9 mouse cellular contexts compared by ENCODE assay signal in the genomic region with DNA sequence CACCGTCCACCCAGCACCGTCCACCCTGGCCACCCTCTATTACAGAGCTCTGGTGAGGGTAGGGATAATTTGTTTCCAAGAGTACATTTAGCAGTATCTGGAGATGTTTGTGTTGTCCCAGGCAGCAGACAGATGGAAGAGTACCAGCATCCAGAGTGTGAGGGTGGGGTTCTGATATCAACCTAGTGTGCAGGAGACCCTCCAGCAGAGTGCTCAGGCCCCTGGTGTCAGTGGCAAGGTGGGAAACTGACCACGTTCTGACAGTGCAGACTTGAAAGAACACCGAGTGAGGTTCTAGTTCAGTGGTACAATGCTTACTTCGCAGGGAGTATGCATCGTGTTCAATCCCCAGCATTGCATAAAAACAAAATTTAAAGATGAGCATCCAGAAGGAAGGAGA. TPM values are rescaled to one million over a fixed set of nuclear protein-coding genes. Genes with fewer than 3 reads are reported as not detected.
DNase-seq lines count a peak whose midpoint lies in the region; ATAC-seq and TF ChIP-seq lines count a peak whose summit lies in the region.
"Had no signal": no experiment of that assay in that cellular context is flagged by ENCODE, and none has a peak within 500 bp of the region (broad histone marks: within the 10 kb centered on the region; RNA-seq: fewer than 3 reads in every experiment).

No protein-coding gene starts in this region.

- no peak for TF ChIP-seq CTCF in liver, adult 2 months (IDR thresholded peaks at IDR 0.05; ENCODE audit: low read depth, low read length)
- no peak for TF ChIP-seq CTCF in small intestine, adult 2 months (IDR thresholded peaks at IDR 0.05; ENCODE audit: extremely low read depth, insufficient read length, insufficient replicate concordance, low read depth, low read length)

- H3K9ac ChIP-seq in liver, adult 2 months (ENCODE audit: low read depth, low read length) = no peak overlapping the region; the same call in 1 of the 2 replicates
- H3K9ac ChIP-seq in forebrain, embryonic 12.5 days = peak overlapping the region; percentile 79; the same call in 1 of the 2 replicates
- peak overlapping the region; percentile 92; the same call in 1 of the 2 replicates for H3K9ac ChIP-seq in limb, embryonic 12.5 days (replicated peaks)

- peaks cover 20% of the 10 kb centered on the region for H3K4me1 ChIP-seq in liver, adult 2 months (ENCODE audit: control insufficient read depth, insufficient read depth, low read length)
- H3K4me1 ChIP-seq in forebrain, embryonic 12.5 days = peaks cover 26% of the 10 kb centered on the region
- peaks cover 20% of the 10 kb centered on the region for H3K4me1 ChIP-seq in limb, embryonic 12.5 days (replicated peaks)
- 0 out of 2 replicates have a peak, but pooled peaks cover 9% of the 10 kb centered on the region for H3K4me1 ChIP-seq in small intestine, adult 2 months (ENCODE audit: control insufficient read depth, insufficient read depth, insufficient read length, low read length)

- no peak overlapping the region; the same call in 1 of the 2 replicates for H3K4me3 ChIP-seq in liver, adult 2 months (ENCODE audit: insufficient read depth, low read depth, low read length)
- peak overlapping the region; percentile 93; the same call in 1 of the 2 replicates for H3K4me3 ChIP-seq in forebrain, embryonic 12.5 days (replicated peaks)
- peak overlapping the region; percentile 98 for H3K4me3 ChIP-seq in limb, embryonic 12.5 days (replicated peaks)
- H3K4me3 ChIP-seq in small intestine, adult 2 months (ENCODE audit: low read depth, low read length) = no peak overlapping the region

- peaks cover 20% of the 10 kb centered on the region; the same call in 1 of the 2 replicates for H3K79me2 ChIP-seq in liver, adult 2 months (ENCODE audit: control insufficient read depth, insufficient read depth, low read length)

- TF ChIP-seq POLR2A in liver, adult 2 months (IDR thresholded peaks at IDR 0.05; ENCODE audit: extremely low read depth, insufficient read depth, low read length) = no peak
- TF ChIP-seq POLR2A in small intestine, adult 2 months (IDR thresholded peaks at IDR 0.05; ENCODE audit: low read depth, low read length) = no peak

- H3K27ac ChIP-seq in liver, adult 2 months (replicated peaks; ENCODE audit: insufficient read depth, low read depth, low read length) = peak overlapping the region; percentile 91
- no peak overlapping the region for H3K27ac ChIP-seq in forebrain, embryonic 12.5 days
- H3K27ac ChIP-seq in limb, embryonic 12.5 days = no peak overlapping the region
- peak overlapping the region; percentile 62 for H3K27ac ChIP-seq in small intestine, adult 2 months (ENCODE audit: insufficient read depth, low read depth, low read length)

- H3K36me3 ChIP-seq in liver, adult 2 months (ENCODE audit: control insufficient read depth, insufficient read depth, low read length) = no peaks in the 10 kb centered on the region
- H3K36me3 ChIP-seq in forebrain, embryonic 12.5 days (replicated peaks) = peaks cover 27% of the 10 kb centered on the region
- peaks cover 34% of the 10 kb centered on the region for H3K36me3 ChIP-seq in limb, embryonic 12.5 days
- H3K36me3 ChIP-seq in small intestine, adult 2 months (ENCODE audit: control insufficient read depth, insufficient read depth, low read length) = 0 out of 2 replicates have a peak, but pooled peaks cover 1% of the 10 kb centered on the region

- H3K4me2 ChIP-seq in forebrain, embryonic 12.5 days = peak overlapping the region; percentile 95
- peak overlapping the region; percentile 89 for H3K4me2 ChIP-seq in limb, embryonic 12.5 days

- no peak for DNase-seq in liver, adult 2 months (ENCODE audit: extremely low read depth, low read depth, low spot score)
- DNase-seq in liver = no peak
- DNase-seq in thymus, postnatal 14 days = no peak
- DNase-seq in adrenal gland, adult 8-10 months = no peak

- WGBS in liver, adult 2 months = 58% methylated on average over 6 of the region's 6 CpGs
- 71% methylated on average over 6 of the region's 6 CpGs for WGBS in forebrain, embryonic 12.5 days
- WGBS in limb, embryonic 12.5 days = 82% methylated on average over 6 of the region's 6 CpGs
- 73% methylated on average over 6 of the region's 6 CpGs for WGBS in small intestine, adult 2 months

- no peaks in the 10 kb centered on the region for H3K27me3 ChIP-seq in liver, adult 2 months (ENCODE audit: control insufficient read depth, insufficient read depth, low read length)
- no peaks in the 10 kb centered on the region for H3K27me3 ChIP-seq in forebrain, embryonic 12.5 days
- no peaks in the 10 kb centered on the region for H3K27me3 ChIP-seq in limb, embryonic 12.5 days
- no peaks in the 10 kb centered on the region for H3K27me3 ChIP-seq in small intestine, adult 2 months (ENCODE audit: control insufficient read depth, insufficient read depth, low read length)

- H3K9me3 ChIP-seq in forebrain, embryonic 12.5 days = no peaks in the 10 kb centered on the region
- H3K9me3 ChIP-seq in limb, embryonic 12.5 days = no peaks in the 10 kb centered on the region

- no peak for ATAC-seq in forebrain, embryonic 12.5 days (ENCODE audit: low FRiP score)
- ATAC-seq in limb, embryonic 12.5 days (ENCODE audit: insufficient number of reproducible peaks, insufficient read depth, low FRiP score, low TSS enrichment, low read depth) = no peak
- no peak for ATAC-seq in megakaryocyte progenitor cell, adult 5-6 weeks (replicated peaks; ENCODE audit: poor library complexity)

RNA-seq across cellular contexts. Expression of gene Prkaca, which starts 1.1 kb away (rescaled TPM):
- total RNA-seq in liver, adult 2 months (2014; rRNA removed) = 23.0 and 24.9 TPM in 2 replicates
- polyA plus RNA-seq in liver, adult 2 months (2012; rRNA removed) = 47.8 and 56.5 TPM in 2 replicates
- 181 and 187 TPM in 2 replicates for polyA plus RNA-seq in forebrain, embryonic 12.5 days (2016; fragmentation: Nextera tagmentation; extraction: Ambion mirVana)
- 186 and 196 TPM in 2 replicates for polyA plus RNA-seq in limb, embryonic 12.5 days (2016; fragmentation: Nextera tagmentation; extraction: Ambion mirVana)
- 21.8 and 43.8 TPM in 2 replicates for polyA plus RNA-seq in small intestine, adult 2 months (2012; rRNA removed)
- total RNA-seq in megakaryocyte progenitor cell, adult 5-6 weeks (2015) = 23.8 and 24.8 TPM in 2 replicates
- total RNA-seq in megakaryocyte progenitor cell, adult 5-6 weeks (2017) = 22.4 and 24.0 TPM in 2 replicates
- 100 to 1,000 TPM; 240 to 263 (median 253) TPM for total RNA-seq in adrenal gland, adult 8-10 months (2022)

RNA-seq across cellular contexts. Expression of gene Asf1b, which starts 16.4 kb away (rescaled TPM):
- total RNA-seq in liver, adult 2 months (2014; rRNA removed) = 0.37 and 1.1 TPM in 2 replicates
- polyA plus RNA-seq in liver, adult 2 months (2012; rRNA removed) = 0.86 and 1.4 TPM in 2 replicates
- polyA plus RNA-seq in forebrain, embryonic 12.5 days (2016; fragmentation: Nextera tagmentation; extraction: Ambion mirVana) = 59.0 and 61.0 TPM in 2 replicates
- 52.2 and 54.3 TPM in 2 replicates for polyA plus RNA-seq in limb, embryonic 12.5 days (2016; fragmentation: Nextera tagmentation; extraction: Ambion mirVana)
- polyA plus RNA-seq in small intestine, adult 2 months (2012; rRNA removed) = 7.8 and 22.1 TPM in 2 replicates
- 40.3 and 51.0 TPM in 2 replicates for total RNA-seq in megakaryocyte progenitor cell, adult 5-6 weeks (2015)
- total RNA-seq in megakaryocyte progenitor cell, adult 5-6 weeks (2017) = 32.5 and 38.1 TPM in 2 replicates
- total RNA-seq in adrenal gland, adult 8-10 months (2022) = 1 to 10 TPM; 1.1 to 2.7 (median 1.8) TPM

RNA-seq across cellular contexts. Expression of gene Gm10644, which starts 16.7 kb away (rescaled TPM):
- total RNA-seq in liver, adult 2 months (2014; rRNA removed) = 1.8 and 2.0 TPM in 2 replicates
- polyA plus RNA-seq in liver, adult 2 months (2012; rRNA removed) = 4.0 and 4.3 TPM in 2 replicates
- 0.88 and 0.90 TPM in 2 replicates for polyA plus RNA-seq in forebrain, embryonic 12.5 days (2016; fragmentation: Nextera tagmentation; extraction: Ambion mirVana)
- polyA plus RNA-seq in limb, embryonic 12.5 days (2016; fragmentation: Nextera tagmentation; extraction: Ambion mirVana) = 0.40 and 0.63 TPM in 2 replicates
- polyA plus RNA-seq in small intestine, adult 2 months (2012; rRNA removed) = 0.43 and 0.44 TPM in 2 replicates
- not detected in 2 replicates for total RNA-seq in megakaryocyte progenitor cell, adult 5-6 weeks (2015)
- total RNA-seq in megakaryocyte progenitor cell, adult 5-6 weeks (2017) = 0.46 TPM in 1 of 2 replicates, not detected in the other
- total RNA-seq in adrenal gland, adult 8-10 months (2022) = 1 to 10 TPM; 1.5 to 2.2 (median 1.9) TPM

RNA-seq across cellular contexts. Expression of gene Samd1, which starts 25.8 kb away (rescaled TPM):
- 4.0 and 7.2 TPM in 2 replicates for total RNA-seq in liver, adult 2 months (2014; rRNA removed)
- polyA plus RNA-seq in liver, adult 2 months (2012; rRNA removed) = 11.9 and 12.2 TPM in 2 replicates
- polyA plus RNA-seq in forebrain, embryonic 12.5 days (2016; fragmentation: Nextera tagmentation; extraction: Ambion mirVana) = 9.9 and 11.4 TPM in 2 replicates
- 13.0 and 14.4 TPM in 2 replicates for polyA plus RNA-seq in limb, embryonic 12.5 days (2016; fragmentation: Nextera tagmentation; extraction: Ambion mirVana)
- polyA plus RNA-seq in small intestine, adult 2 months (2012; rRNA removed) = 17.1 and 35.1 TPM in 2 replicates
- 54.3 and 64.6 TPM in 2 replicates for total RNA-seq in megakaryocyte progenitor cell, adult 5-6 weeks (2015)
- total RNA-seq in megakaryocyte progenitor cell, adult 5-6 weeks (2017) = 45.7 and 57.0 TPM in 2 replicates
- 10 to 100 TPM; 27.4 to 44.2 (median 34.9) TPM for total RNA-seq in adrenal gland, adult 8-10 months (2022)

RNA-seq across cellular contexts. Expression of gene 1700067K01Rik, which starts 29.6 kb away (rescaled TPM):
- 0.20 and 0.46 TPM in 2 replicates for total RNA-seq in liver, adult 2 months (2014; rRNA removed)
- polyA plus RNA-seq in liver, adult 2 months (2012; rRNA removed) = 0.11 and 0.26 TPM in 2 replicates
- polyA plus RNA-seq in forebrain, embryonic 12.5 days (2016; fragmentation: Nextera tagmentation; extraction: Ambion mirVana) = 1.2 TPM in 2 replicates
- polyA plus RNA-seq in limb, embryonic 12.5 days (2016; fragmentation: Nextera tagmentation; extraction: Ambion mirVana) = 0.73 and 1.6 TPM in 2 replicates
- 0.30 and 0.91 TPM in 2 replicates for polyA plus RNA-seq in small intestine, adult 2 months (2012; rRNA removed)
- total RNA-seq in megakaryocyte progenitor cell, adult 5-6 weeks (2015) = 0.67 TPM in 1 of 2 replicates, not detected in the other
- total RNA-seq in megakaryocyte progenitor cell, adult 5-6 weeks (2017) = 0.37 and 2.0 TPM in 2 replicates
- under 1 TPM in 2 of 4 experiments, not detected in 2; 0.49 TPM for total RNA-seq in adrenal gland, adult 8-10 months (2022)
- total RNA-seq: gastrocnemius, adult 8-10 months had no signal

Comparison
In these comparisons a context has a peak if more than half of its experiments do, and no peak if none do; other contexts are left out.
1. H3K27ac ChIP-seq: peak in liver, adult 2 months (single experiment) and small intestine, adult 2 months (single experiment); none in forebrain, embryonic 12.5 days (single experiment) and limb, embryonic 12.5 days (single experiment).
2. H3K4me3 ChIP-seq: peak in forebrain, embryonic 12.5 days (single experiment) and limb, embryonic 12.5 days (single experiment); none in liver, adult 2 months (single experiment) and small intestine, adult 2 months (single experiment).